Mouse (Mus musculus): ENCODE data around the gene Tcp10c.
"Not testable (repeated sequence)": the region's sequence is repeated elsewhere in the genome, so short reads cannot be mapped to it uniquely, and the experiment has no call there.

Gene Tcp10c

DNA sequence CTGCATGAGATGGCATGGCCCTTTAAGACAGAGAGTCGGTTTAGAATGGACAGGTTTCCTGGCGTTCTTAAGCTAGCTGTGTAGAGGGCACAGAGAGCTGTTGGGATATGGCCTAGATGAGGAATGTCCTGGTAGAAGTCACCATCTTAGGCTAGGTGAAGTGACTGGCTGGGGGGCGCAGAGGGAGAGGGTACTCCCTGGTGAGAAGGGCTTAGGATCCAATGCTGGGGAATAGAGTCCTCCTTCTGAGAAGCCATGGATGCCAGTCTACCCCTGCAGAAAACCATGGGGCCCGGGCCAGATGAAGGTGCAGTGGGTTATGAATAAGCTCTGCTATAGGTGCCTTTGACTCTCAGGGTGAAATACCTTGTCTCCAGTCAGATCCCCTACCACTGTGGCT lies at the start of gene Tcp10c:
Gene Tcp10c, plus strand, starts transcription at position 52 of the 400 bp plus-strand sequence.
- not testable (repeated sequence) for DNase-seq

DNA sequence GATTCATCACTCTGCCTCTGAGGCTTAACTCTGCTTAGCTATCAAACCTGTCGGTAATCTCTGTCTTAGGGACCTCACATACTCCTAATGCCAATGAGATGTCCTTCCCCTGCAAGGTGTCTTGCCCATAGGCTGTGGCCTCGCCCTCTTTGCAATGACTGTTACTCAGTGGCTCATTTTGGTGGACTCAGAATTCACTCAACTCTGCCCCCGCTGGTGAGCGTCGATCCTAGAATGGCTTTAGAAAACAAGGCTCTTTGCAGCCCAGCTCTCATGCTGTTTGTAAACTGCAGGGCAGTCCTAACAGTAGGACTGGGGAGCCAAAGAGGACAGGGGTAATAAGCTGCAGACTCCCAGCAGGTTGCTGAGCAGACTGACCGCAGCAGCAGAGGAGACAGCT lies 46.5 kb upstream of the Tcp10c start:
- DNase-seq = not testable (repeated sequence)

DNA sequence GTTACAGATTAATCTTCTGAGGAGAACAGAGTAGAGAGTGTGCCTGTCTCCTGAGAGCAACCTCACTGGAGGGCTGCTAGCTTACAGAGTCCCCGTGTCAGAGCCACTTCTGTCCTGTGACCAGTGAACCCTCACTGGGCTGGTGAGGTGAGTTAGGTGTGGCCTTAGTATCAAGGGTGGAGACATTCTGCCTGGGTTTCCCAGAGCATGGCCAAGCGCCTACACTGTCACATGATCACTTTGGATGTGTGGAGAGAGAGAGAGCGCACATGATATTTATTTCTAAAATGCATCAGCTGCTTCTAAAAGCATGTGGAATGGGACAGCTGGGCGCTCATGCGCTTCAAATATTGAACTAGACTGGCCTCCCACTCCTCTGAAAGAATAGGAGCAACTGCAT lies 46.0 kb upstream of the Tcp10c start:
- DNase-seq = not testable (repeated sequence)

DNA sequence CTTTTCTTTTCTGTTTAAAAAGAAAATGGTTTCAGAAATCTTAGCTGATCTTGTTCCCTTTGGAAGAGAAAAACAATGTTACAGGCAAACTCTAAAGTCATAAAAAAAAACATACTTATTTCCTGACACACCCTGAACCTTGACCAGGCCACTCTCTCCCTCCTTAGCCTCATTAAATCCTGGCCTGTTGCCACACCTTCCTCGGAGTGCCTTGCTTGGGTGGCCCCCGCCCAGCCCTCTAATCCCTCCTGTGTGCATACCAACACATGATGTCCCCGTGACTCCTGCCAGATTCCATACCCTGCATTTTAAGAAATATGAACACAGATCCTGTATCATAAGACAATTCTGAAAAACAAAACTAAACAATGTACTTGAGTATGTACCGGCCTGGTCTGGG lies 45.6 kb upstream of the Tcp10c start:
- DNase-seq = not testable (repeated sequence)

DNA sequence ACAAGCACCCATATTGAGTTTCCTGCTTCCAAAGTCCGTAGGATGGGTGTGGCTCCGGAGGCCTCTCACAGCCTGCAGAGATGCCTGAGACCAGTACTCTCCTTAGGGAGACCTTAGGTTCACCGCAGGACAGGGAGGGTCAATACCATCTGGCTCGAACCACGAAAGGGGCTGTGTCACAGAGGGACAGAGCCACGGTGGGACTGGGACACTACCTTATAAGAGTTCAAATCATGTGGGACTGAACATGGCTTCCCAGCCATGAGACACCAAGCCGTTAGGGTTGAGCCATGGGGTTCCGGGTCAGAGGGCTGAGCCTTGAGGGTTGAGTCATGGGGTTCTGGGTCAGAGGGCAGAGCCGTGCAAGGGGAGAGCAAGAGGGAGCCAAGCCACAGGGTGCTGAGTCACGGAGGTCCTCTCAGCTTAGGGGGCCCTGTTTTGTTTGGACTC lies 45.2 kb upstream of the Tcp10c start:
- not testable (repeated sequence) for DNase-seq

DNA sequence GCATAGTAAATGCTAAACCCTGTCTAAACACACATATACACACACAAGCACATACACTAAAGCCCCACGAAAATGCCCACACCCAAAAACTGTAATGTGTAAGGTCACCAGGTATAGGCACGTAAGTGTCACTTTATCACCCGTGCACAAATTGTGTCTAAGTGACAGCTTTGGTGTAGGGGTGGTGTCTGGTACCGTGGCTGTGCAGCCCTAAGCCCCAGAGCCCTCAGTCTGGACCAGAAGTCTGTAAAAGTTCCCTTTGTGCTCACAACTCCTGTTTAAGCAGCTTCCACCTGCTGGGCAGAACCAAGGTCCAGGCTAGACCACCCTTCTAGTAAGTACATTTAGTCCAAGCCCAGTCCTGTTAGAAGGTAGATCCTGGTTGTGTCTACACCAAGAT lies 24.4 kb upstream of the Tcp10c start:
- DNase-seq = not testable (repeated sequence)

DNA sequence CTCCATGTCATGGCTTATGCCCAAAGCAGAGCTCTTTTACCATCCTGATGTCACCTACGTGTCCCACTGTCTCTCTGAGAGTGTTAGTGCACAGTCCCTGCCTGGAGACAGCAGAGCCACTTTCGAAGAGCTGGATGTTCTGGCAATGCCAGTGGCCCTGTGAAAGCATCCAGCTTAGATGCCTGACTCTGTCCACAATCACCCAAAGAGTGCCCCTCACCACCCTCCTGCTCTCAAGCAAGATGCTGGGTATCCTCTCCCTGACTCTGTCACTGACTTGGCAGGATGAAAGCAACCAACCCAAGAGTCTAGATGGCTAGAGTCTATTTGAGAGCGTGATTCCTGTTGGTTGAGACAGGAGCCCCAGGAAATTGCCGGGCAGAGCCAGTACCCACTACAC lies 23.2 kb upstream of the Tcp10c start:
- not testable (repeated sequence) for DNase-seq

DNA sequence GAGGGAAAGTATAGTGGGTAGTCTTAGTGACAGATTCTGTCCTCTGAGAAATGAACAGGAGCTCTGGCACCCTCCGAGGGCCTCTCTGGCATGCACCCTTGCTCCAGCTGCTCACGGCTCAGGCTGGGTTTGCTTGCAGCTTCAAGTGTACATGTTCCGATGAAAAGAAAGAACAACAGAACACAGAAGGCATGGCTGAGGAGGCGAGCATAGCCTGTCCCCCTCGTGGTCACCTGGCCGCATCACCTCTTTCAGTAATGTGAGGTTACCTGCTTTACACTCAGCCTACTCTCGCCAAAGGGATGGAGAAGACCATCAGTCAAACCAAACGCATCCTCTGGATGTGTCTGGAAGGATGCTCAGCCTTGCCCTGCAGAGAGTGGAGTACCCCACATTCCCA lies 21.9 kb upstream of the Tcp10c start:
- not testable (repeated sequence) for DNase-seq

DNA sequence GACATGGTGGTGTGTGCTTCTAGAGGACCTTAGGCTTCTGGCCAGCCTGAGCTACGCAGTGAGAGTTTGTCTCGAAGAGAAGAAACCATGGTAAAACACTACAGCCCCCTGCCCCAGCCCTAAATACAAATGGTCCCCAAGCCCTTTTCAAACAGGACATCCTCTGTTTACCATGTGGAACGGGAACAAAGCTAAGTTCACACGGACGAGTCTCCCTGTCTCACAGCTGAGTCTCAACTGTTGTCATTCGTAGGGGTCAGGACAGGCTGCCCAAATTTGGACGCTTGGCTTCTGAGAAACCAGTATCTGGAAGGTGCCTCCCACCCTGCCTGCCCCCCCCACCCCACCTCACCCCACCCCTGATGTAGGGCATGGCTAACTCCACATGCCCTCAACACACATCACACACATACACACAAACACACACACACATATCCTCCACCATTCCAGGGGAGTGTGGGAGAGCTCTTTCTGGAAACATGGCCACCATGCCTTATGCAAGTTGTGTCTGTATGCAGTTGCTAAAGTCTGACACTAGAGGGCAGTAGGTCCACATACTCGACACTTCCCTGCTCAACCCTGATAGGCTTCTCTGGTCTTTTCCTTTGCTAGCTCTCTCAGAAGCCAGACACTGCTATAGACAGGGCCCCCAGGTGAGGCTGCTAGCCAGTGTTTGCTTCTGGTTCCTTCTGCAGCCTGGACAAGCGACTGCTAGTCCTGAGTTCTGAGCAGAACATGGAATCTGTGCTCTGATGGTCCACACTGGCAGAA lies 17.2 kb upstream of the Tcp10c start:
- peak; percentile 48 for DNase-seq

DNA sequence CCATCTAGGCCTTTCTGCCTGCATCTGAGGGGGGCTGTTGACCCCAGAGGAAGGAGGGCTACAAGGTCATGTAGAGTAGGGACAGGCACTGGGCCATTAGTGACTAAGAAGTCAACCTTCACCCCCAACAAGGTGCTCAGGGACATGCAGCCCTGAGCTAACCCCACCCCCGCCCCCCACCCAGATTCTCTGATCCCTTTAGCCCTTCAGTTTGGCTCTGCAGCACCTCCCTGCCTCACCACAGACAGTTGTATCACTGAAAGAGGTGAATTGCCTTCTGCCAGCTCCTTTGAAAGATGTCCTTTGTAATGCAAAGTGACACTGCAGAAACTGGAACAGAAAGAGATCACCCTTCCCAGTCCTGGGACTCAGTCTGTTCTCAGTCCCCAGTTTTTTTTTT lies 16.4 kb upstream of the Tcp10c start:
- DNase-seq = not testable (repeated sequence)

DNA sequence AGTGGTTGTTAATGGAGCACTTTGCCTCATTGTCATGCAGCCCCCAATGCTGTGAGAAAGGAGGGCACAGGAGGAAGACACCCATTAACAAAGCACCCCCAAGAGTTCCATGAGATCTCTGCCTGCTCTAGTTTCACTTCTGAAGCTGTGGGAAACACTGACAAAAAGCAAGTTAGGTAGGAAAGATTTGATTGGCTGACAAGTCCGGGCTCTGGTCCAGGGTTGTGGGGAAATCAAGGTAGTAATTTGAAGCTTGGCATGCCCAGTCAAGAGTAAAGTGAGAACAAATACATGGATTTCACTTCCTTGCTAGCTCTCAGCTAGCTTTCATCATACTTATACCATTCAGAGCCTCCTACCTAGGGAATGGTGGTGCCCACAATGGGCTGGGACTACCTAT lies 14.3 kb upstream of the Tcp10c start:
- not testable (repeated sequence) for DNase-seq

DNA sequence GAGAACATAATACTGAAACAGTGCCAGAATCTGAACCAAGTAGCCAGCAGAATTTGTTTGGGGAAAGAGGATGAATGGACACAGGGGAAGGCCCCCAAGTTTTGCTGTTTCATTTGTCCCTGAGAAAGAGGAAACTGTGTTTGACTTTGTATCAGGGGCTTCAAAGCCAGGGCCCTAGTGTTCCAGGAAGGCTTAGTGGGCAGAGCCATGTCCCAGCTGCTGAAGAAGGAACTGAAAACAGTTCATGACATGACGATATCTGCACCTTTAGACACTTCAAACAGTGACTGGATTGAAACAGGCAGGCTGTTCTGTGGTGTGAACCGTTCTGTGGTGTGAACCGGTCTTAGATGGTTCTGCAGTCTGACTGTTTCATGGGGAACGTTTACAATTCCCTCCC lies 8.4 kb upstream of the Tcp10c start:
- not testable (repeated sequence) for DNase-seq

DNA sequence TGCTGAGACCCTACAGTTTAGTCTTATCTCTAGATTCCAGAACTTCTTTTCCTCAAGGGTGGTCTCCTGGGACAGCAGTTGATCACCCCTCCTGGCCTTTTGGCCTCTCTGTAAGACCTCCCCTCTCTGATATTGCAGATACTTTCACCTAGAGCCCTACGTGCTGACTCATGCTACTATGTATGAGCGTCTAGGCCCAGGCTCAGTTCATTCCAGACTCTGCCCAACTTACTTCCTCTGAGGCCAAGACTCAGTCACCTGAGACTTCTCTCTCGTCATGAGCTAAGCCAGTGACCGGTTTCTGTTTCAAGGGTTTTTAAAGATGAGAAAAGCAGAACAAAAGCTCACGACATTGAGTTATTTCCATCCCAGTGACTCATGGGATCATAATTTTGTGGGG lies 4.8 kb upstream of the Tcp10c start:
- DNase-seq = not testable (repeated sequence)

DNA sequence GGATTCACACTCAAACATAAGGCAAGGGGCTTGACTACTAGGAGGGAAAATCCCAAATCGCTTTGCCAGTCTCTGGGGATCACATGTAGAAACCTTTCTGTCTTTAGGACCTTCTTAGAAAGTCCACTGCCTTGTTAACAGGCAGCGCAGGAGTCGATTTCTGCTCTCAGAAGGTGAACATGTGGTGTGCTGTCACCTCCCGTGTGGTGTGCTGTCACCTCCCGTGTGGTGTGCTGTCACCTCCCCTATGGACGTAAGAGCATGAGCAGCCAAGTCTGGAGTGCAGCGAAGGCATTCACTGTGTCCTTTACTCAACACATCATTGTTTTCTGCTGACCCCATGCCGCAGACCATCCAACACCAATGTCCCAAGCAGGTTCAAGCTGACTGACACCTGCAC lies 1.1 kb upstream of the Tcp10c start:
- not testable (repeated sequence) for DNase-seq

DNA sequence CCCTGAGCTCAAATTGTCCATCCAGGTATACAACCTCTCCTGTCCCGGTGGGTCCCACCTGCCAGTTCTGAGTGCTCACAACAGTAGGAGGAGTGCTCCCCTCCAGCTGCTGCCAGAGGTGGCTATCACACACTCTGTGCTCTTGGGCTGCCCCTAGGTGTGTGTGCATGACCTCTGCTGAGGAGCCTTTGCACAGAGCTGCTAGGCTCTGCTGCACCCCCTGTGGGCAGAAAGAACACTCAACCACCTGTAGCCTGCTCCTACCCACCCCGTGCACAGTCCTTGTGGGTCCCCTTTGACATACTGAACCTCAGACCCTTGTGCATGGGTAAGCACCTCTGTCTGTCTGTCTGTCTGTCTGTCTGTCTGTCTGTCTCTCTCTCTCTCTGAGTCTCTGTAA lies 8.1 kb downstream of the Tcp10c start:
- not testable (repeated sequence) for DNase-seq

DNA sequence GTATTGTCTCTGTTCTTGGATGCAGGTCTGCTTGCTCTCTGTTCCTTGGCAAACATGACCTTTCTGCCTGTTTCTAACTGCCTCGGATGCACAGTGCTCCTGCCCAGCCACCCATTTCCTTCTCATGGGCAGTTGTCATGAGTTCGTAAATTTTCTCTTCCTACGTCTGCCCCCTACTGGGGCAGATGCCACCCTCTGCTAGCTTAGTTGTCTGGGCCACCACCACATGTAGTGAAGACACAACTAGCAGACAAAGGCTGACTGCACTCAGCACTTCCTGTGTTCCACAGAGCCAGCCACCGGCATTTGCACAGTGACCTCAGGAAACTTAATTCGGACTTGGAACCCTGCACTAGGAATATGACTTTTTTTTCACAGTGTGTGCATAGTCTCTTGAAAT lies 9.4 kb downstream of the Tcp10c start:
- DNase-seq = not testable (repeated sequence)

DNA sequence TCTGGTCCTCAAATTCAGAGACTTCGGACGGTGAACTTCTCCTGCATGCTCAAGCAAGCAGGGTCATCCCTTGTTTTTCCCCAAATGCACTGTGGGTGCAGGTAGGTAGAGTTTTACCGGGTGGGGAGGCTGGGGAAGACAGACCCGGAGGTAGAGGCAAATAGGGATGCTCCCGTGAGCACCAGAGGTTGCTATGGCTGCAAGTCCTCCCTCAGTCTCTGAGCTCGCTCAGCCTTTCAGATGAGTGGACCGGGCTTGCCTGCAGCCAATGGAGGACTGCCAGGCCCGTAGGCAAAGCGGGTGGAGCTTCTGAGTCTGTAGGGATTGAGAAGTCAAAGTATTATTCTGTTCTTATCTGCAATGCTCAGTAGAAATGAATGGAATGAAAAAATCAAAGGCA lies 9.8 kb downstream of the Tcp10c start:
- not testable (repeated sequence) for DNase-seq

DNA sequence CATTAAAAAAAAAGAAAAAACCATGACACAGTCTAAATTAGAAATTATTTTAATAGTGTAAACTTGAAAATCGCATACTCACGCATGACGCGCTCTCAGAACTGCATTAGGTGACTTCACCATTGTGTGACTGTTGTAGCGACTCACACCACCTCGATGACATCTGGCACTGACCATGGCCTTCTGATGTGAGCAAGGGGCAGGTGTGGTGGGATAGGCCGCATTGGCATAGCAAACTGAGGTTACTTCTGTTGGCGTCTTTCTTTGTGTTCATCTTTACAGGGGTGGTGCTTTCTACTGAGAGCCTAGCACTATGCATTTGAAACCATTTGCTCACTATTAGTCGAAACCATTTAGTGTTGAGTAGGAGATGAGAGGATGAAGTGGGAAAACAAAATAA lies 12.8 kb downstream of the Tcp10c start:
- DNase-seq = not testable (repeated sequence)

DNA sequence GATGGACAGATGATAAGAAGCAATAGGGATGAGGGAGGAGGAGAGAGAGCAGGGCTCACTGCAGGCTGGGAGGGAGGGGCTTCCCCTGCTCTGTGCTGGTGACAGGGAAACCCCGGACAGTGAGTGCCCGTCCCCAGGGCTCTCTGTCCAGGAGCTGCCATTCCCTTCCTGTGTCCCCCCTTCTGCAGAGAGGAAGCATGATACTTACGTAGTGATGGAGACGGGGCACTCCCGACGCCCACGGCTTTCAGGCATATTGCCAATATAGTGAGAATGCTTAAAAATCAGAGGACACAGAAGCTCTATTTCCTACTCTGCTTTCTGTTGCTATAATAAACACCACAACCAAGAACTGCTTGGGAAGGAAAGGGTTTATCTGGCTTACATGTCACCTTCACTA lies 14.3 kb downstream of the Tcp10c start:
- not testable (repeated sequence) for DNase-seq

DNA sequence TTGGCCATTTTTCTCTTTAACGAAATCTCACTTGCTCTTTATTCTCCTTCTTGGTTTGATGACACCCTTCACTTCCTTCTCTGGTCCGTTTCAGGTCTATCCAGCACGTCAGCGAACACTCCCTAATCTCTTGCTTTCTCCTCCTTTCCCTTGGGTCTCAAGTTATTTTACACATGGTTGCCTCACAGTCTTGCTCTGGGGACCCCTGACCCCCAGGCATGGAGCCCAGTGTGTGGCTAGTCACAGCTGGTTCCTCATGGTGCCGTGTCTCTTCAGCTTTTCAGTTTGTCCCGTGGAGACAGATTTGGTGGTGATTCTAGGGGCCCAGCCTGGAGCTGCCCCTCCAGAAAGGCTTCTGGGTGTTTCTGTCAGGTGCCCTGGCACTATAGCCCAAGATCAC lies 16.4 kb downstream of the Tcp10c start:
- not testable (repeated sequence) for DNase-seq

DNA sequence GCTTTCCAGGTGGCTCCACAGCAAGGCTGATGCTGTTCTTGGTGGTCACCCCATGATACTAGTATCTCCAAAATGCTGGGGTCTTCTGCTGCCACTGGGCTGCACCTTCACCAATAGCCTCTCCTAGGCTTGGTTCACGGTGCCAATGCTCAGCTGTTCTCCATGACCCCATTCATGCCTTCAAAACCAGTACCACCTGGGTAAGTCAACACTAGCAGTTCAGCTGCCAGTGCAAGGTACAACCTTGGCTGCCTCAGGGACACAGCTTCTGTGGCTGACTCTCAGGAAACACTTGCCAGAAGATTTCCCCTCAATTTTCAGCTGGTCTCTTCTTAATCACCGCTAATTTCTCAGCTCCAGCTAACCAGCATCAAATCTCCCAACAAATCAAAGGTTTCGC lies 24.0 kb downstream of the Tcp10c start:
- not testable (repeated sequence) for DNase-seq

DNA sequence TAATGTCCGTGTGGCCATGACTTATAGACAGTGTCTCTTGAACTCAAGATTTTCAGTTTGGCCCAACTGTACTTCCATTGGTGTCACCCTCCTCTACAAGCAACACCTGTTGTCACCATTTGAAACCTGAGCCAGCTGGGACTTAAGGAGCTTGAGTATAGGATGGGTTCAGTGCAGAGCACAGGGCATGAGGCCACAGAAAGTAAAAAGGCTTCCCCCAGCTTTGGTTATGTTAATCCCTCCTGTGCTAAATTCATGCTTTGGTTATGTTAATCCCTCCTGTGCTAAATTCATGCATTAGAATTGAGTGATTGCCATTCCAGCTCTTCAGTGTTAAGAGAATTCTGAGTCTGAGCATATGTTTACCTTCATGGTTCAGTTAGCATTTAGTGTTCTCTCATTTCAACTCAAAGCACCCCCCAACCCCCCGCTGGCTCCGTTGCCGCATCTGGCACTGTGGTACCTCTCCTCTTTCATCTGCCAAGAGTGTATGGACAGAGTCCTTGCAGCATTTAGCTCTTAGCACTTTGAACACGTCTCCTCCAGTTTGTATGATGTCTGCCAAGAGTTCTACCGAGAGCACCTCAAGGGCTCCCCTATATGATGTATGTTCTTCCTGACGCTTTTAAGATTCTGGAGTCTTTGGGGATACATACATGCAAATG lies 25.7 kb downstream of the Tcp10c start:
- not testable (repeated sequence) for DNase-seq

DNA sequence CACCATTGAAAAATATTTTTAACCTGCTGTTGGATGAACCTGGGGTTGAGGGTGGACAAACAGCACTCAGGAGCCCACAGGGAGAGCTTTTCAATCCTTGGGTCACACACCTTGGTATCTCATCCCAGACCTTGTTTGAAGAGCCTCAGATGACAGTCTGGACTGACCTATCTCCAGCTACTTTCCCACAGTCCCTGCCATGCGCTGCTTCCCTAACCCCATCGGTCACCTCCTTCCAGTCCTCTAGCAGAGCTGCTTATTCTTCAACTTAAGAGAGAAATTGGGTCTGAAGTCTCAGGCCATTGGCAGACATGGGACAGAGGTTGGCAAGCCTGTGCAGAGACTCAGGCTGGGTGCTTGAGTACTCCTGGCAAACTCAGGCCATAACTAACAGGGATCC lies 26.9 kb downstream of the Tcp10c start:
- not testable (repeated sequence) for DNase-seq

DNA sequence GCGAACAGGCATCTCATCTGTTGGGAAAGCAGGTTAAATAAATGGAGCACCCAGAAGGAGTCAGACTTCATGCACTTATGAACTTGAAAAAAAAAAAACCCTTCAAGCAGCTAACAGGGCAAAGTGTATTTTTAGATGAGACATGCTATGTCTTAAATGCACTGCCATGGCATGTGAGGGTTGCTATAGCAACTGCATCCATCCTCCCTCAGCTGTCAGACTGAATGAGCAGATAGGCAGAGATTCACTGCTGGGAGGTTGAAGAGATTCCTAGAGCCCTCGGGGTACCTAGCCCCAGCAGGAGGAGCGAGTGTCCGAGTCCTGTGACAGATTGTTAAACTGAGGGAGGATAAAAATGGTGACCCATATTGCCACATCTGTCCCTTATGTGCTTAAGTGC lies 36.6 kb downstream of the Tcp10c start:
- DNase-seq = not testable (repeated sequence)
